Mouse (Mus musculus) left cerebral cortex, adult 9 months (tissue): ENCODE measurements around the gene Zfp382.
"Not testable (repeated sequence)": the region's sequence is repeated elsewhere in the genome, so short reads cannot be mapped to it uniquely, and the experiment has no call there.

ENCODE experiments used
- DNase-seq, 2 experiments: peaks; one replicate each; pipeline ENCODE4 v3.0.0; 2022; ENCODE audit warnings: low spot score in 2 of 2

Zfp382 gene

DNA sequence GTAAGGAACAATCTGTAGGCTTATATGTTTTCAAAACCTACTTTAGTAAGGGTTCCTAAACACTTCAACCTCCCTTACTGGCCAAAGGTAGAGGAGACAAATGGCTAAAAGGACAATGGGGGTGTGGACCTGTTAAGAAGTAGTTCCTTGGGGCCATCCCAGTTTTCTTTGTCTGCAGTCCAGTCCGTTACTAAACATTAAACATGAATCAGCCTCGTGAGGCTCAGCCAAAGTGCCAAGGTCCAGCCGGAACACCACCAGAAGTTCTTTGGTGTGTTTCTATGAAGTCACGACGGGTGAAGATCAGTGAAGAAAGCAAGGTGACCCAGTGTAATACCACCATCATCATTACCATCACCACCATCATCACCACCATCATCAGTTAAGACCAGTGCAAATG is 25.3 kb downstream of the Zfp382 start:
- DNase-seq = no peak

DNA sequence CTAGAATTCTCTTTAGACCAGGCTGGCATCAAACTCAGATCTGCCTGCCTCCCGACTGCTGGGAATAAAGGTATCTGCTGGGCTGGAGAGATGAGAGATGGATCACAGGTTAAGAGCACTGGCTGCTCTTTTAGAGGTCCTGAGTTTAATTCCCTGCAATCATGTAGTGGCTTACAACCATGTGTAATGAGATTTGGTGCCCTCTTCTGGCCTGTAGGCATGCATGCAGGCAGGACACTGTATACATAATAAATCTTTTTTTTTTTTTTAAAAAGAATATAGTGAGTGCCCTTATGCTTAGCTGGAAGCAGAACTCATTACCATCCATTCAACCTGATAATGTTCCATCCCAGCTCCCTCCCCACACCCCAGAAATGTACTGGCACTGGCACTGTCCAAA is 32.3 kb downstream of the Zfp382 start:
- no peak for DNase-seq

DNA sequence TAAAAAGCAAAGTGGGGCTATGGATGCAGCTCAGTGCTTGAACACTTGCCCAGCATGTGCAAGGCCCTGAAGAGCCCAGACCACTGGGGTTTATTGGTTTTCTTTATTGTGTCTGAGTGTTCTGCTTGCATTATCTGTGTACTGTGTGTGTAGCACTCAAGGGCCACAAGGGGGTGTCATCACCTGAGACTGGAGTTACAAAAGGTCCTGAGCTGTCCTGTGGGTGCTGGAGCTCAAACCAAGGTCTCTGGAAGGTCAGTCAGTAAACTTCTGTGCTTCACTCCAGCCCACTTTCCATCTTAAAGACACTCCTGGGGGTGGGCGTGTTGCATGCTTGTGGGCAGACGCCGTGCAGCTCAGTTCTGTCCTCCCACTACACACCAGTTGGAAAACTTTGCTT is 33.8 kb downstream of the Zfp382 start:
- no peak for DNase-seq

DNA sequence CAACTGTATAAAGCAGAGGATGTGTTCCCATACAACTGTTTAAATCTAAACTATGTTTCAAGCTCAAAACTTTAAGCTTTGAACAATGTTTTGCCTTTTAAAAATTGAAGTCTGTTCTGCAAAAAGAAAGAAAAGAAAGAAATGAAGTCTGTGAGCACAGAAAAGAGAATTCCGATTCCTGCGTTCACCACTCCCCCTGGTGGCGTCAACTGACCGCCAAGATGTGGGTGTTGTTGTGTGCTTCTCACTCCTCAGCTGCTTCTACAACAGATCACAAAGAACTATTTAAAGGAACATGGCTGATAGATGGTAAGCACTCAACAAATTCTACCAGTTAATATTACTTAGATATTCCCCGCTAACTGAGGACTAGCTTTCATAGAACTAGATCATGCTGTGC is 41.4 kb downstream of the Zfp382 start:
- no peak for DNase-seq

DNA sequence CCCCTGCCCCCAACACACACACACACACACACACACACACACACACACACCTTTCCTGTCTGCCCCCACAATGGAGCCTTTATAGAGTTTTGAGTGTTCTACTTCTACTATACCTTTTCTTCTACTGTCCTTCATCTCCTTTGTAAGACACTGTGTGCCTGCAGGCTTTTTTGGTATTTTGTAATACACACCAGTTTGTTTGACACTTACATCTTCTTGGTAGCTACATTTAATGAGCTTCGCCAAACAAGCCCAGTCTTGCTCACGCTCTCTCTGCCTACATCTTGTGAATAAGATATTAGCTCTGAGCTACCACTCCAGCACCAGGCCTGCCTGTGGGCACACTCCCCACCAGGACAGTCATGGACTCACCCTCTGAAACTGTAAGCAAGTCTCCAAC is 43.0 kb downstream of the Zfp382 start:
- DNase-seq = no peak

DNA sequence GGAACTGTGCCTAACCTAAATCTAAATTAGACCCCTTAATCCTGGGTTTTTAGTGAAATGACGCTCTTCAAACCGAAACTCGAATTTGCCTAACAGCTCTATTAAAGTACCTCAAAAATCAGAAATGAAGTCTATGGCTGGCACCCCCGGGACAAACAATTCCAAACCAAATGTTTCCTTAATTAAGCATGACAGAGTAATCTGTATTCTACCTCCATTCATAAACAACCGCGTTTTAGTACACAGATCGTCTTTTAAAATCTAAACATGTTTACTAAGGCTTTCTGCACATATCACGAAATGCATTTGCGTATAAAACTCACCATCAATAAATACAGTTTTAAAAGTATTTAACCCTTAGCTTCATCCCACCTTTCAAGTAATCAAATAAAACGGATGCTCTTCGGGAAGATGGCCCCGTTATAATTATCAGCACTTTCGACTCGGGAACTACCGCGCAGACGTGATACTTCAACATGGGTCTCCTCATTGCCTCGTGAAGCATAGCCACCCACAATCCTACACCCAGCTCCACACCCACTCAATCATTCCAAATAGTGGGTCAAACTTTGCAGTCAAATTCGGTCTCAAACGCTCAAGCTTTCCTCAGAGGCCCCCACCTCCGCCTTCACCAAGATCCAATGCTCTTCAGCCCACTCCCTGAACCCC is 47.3 kb downstream of the Zfp382 start:
- DNase-seq = no peak

DNA sequence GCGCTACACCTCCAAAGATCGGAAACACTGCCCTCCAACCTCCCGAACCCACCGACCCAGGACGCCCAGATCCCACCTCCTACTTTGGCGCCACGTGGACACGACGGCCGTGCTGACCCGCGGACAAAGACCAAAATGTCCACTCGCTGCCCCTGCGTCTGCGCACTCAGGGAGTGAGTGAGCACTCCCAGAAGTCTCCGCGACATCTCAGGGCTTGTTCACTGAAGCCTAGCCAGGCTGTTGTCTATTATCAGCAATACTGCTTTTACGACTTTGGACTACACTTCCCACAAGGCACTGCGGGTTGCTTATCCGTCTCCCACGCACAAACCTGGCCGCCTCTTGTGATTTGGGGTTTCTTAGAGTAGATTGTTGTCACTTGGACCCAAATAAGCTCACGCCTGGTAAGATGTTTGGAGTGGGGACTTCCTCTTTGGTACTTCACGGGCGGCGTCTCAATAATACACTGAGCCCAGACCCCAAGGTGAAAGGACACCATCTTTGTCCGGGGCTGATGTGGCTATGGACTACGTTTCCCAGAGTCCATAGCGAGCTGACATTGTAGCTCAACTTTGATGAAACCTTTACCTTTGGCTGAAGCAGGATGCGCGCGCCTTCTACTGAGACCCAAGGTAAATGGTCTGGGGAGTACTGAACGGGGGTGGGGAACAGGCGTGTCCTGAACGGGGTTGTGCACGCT is 48.0 kb downstream of the Zfp382 start, which contains the start of gene Zfp146:
Gene Zfp146 (minus strand): TSS at position 168 of the 700 bp plus-strand sequence.
- DNase-seq = peak; percentile 92 to 96

DNA sequence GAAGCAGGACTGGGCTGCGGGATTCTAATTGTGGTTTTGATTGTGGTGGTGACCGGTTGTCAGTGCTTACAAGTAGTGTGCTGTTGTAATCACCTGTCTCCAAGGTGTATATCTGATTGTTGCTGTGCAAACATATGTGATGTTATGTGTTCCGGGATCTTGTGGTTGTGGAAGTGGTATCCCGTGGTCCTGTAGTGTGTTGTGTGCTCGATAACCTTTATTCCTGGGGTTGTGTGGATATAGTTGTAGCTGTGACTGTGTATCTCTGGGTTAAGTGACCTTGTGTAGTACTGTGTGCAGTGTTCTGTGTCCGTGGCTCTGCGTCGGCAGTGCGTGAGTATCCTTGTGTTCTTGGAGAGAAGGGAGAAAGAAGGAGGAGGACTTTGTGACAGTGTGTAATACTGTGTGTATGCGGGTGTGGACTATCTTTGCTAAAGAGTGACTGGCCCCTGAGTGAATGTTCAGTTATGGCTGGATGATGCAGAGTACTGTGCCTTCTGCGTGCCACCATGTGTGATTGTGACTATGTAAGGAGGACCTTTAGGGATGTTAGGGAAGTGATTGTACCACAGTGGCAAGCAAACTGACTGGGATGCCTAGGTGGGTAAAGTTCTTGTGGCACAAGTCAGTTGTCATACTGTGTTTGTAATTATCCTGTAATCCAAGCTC is 48.7 kb downstream of the Zfp382 start:
- DNase-seq = no peak

DNA sequence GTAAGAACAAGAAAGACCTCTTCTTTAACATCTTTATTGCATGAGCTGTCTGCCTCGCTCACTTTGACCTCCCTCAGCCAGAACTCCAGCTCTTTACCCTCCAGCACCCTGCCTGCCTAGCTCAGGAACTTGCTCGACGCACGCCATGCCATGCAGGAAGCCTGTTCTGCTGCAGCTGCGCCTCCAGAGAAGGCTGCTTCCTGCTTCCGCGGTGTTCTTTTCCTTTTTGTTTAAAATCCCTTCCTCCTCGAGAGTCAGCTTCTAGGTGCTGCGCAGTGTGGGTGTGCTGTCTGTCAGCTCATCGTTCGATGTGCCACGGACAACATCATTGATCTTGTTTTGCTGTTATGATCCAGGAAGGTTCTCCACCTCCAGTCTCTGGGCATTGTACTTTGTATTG is 54.7 kb downstream of the Zfp382 start:
- DNase-seq = no peak

DNA sequence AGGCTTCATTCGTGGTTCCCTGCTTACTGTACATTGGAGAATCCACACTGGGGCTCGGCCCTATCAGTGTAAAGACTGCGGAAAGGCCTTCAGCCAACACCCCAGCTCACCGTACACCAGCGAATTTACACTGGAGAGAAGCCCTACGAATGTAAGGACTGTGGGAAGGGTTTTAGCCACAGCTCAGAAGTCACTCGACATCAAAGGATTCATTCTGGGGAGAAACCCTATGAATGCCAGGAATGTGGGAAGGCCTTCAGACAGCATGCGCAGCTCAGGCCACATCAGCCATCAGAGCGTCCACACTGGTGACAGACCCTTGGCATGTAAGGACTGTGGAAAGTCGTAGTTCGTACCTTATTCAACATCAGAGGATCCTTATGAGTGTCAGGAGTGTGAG is 56.5 kb downstream of the Zfp382 start:
- no peak for DNase-seq

DNA sequence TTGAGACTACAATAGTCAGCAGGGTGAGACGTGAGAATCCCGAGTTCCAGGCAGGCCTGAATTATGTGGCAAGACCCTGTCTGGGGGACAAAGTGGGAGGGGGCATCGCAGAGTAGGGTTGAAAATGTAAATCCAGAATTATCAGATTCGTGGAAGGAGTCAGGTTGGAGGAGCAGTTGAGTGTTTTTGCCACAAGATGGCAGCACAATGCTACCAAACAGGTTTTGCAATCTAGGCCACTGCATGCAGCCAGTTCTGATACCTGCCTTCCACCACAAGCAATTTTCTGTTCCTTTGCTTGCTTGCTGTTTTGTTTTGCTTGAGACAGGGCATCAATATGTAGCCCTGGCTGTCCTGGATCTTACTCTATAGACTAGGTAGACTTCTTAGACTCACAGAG is 59.6 kb downstream of the Zfp382 start:
- peak in 1 of 2 experiments; percentile 83 for DNase-seq

DNA sequence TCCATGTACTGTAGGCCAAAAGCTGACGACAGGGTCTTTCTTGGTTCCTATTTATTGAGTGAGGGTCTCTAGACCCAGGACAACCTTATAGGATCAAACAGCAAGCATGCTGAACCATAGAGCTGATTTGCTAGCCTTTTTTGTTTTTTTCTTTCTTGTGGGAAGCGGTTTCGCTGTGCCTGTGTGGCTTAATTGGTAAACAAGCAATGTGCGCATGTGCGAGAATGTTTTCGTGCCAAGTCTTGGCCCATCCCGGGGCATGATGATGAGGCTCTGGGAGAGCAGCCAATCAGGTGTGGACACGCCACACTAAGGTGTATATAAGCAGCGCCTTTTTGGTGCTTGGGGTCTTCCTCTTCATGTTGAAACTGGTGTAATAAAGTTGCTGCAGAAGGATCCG is 60.2 kb downstream of the Zfp382 start:
- not testable (repeated sequence) for DNase-seq

DNA sequence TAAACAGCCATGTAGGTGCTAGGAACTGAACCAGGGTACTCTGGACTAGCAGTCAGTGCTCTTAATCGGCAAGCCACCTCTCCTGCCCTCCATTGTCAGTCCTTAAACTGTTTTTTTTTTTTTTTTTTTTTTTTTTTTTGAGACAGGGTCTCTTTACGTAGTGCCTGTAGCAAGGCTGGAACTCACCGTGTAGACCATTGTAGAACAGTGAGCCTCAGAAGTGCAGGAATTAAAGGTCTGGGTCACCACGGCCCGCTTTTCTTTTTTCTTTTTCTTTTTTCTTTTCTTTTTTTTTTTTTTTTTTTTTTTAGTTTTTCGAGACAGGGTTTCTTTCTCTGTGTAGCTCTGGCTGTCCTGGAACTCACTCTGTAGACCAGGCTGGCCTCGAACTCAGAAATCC is 61.4 kb downstream of the Zfp382 start:
- DNase-seq = not testable (repeated sequence)

DNA sequence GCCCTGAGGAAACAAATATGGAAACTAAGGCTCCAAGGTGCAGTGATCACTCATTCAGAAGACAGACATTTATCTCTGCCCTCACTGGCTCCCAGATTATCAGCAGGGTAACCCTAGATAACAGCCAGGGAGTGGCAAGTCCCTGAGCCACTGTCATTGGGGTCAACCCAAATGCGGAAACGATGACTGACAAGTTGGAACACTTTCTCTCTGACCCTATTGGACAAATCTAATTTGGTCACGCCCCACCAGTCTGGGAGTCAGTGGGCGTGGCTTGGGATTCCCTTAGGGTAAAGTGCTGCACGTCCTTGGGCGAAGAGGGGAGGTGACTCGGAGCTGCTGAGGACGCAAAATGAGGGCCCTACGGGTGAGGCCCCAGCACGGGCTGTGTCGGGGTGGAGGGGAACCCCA is 62.1 kb downstream of the Zfp382 start, which contains the start of gene Cox7a1:
Gene Cox7a1 (plus strand): TSS at position 266 of the 411 bp plus-strand sequence.
- DNase-seq = peak in 1 of 2 experiments; percentile 69
